Mouse (Mus musculus): ENCODE data around the gene Lrrc3c. TPM values are rescaled to one million over a fixed set of nuclear protein-coding genes. Genes with fewer than 3 reads are reported as not detected.

Gene Lrrc3c
- polyA plus RNA-seq, 1 experiment from 2014 or later, result not detected

DNA sequence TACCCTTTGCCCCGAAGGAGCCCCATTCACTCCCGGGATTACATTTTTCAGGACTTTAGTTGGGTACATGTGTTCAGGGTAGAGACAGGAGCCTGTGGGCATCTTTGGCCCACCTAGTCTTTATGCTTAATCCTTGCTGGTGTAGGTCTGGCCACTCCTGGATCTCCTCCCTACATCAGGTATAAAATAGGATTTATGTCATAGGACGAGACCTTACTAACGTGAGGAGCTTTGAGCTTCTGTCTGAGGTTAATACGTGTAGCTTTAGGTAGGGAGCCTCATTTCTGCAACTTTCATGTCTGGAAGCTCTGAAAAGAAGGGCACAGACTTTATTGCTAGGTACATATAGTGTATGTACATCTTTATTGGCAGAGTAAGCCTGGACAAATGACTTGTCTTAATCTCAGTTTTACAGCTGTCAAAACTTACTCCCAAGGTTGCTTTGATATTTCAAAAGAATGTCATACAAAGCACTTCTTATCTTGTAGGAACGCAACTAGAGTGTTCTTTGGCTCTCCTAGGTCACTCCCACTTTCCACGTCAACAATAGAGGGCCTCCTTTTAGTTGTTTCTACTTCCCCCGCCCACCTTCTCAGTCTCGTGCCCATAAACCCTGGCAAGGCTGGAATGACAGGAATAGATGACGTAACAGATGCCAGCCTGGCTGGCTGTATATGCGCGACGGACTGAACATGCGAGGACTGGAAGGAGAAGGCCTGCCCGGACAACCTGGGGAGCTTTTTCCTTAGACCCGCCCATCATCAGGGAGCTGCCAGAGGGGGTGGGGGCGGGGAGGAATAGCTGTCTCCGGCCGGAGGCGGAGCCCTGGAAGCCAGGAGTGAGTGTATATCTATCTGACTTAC lies 10.2 kb upstream of the Lrrc3c start:
- no peaks in the 10 kb centered on the region for H3K27me3 ChIP-seq

DNA sequence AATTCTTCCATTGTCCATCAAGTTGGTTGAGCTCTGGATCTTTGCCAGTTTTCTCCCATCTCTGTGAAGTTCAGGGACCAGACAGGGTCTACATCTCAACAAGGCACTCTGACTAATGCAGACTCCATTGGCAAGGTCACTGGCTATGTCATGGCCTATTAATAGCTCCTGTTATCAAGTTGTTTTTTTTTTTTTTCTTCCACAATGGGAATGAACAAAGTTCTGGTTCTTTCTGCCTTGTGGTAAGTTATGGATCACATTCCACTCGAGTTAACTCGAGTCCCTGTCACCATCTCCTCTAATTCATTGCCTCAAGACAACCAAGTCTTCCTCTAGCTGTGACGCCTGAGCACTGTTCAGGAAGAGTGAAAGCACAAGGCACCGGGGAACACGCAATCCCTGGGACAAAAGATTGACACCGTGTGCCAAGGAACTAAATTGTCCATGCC lies 9.2 kb upstream of the Lrrc3c start:
- no peak overlapping the region for H3K27ac ChIP-seq (replicated peaks)
- WGBS, result 66% methylated on average over 6 of the region's 6 CpGs

More for the DNA sequence above, 10.2 kb upstream of the Lrrc3c start:
- peak overlapping the region; percentile 92 for H3K4me3 ChIP-seq
- WGBS, result 4% methylated on average over 20 of the region's 20 CpGs
- H3K27ac ChIP-seq (replicated peaks), result peak overlapping the region; percentile 85
- peak overlapping the region; percentile 88 for H3K4me2 ChIP-seq (replicated peaks)
- H3K4me1 ChIP-seq, result peaks cover 40% of the 10 kb centered on the region
- peaks cover 7% of the 10 kb centered on the region for H3K36me3 ChIP-seq
- peak; percentile 17; the same call in 1 of the 2 replicates for ATAC-seq (replicated peaks)
- peak overlapping the region; percentile 95 for H3K9ac ChIP-seq (replicated peaks)
- H3K9me3 ChIP-seq, result no peaks in the 10 kb centered on the region

DNA sequence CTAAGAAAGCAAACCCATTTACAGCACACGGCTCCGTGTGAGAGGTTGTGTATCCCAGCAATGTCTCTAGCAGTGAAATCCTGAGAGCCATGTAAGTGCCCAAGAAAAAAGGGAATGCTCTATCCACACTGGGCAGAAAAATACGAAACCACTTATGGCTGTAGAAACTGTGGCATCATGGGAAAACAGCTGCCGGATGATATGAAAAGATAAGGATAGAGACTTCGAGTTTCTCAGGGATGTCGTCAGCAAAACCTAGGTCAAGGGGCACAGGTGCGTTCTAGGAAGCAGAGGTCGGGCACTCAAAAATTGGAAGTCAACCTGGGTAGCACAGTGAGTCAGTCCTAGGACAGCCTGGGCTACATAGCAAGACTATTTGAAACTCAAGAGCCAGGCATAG lies 8.8 kb upstream of the Lrrc3c start:
- Histone ChIP-seq H3K36me3 (no peaks in the 10 kb centered on the region), H3K4me2 (replicated peaks) (no peak overlapping the region), H3K27me3 (no peaks in the 10 kb centered on the region), H3K4me3 (no peak overlapping the region), H3K4me1 (peaks cover 39% of the 10 kb centered on the region), H3K9ac (replicated peaks) (no peak overlapping the region), H3K9me3 (no peaks in the 10 kb centered on the region), H3K27ac (replicated peaks) (no peak overlapping the region)
- WGBS, result 87% methylated on average over 8 of the region's 8 CpGs
- ATAC-seq (replicated peaks), result no peak

More for the DNA sequence above, 9.2 kb upstream of the Lrrc3c start:
- no peaks in the 10 kb centered on the region for H3K27me3 ChIP-seq
- no peak overlapping the region for H3K4me3 ChIP-seq
- no peak overlapping the region for H3K9ac ChIP-seq (replicated peaks)
- H3K9me3 ChIP-seq, result no peaks in the 10 kb centered on the region
- no peak for ATAC-seq (replicated peaks)
- no peaks in the 10 kb centered on the region for H3K36me3 ChIP-seq
- H3K4me1 ChIP-seq, result peaks cover 40% of the 10 kb centered on the region
- H3K4me2 ChIP-seq (replicated peaks), result peak overlapping the region; percentile 88; the same call in 1 of the 2 replicates

GRCm38 (mm10) chr11:98590548-98591445 lies 7.3 kb upstream of the Lrrc3c start:
- 70% methylated on average over 19 of the region's 19 CpGs for WGBS
- Histone ChIP-seq H3K36me3 (no peaks in the 10 kb centered on the region), H3K4me3 (no peak overlapping the region), H3K27ac (replicated peaks) (no peak overlapping the region), H3K9ac (replicated peaks) (no peak overlapping the region), H3K4me1 (peaks cover 24% of the 10 kb centered on the region), H3K4me2 (replicated peaks) (no peak overlapping the region), H3K9me3 (no peaks in the 10 kb centered on the region), H3K27me3 (no peaks in the 10 kb centered on the region)
- no peak for ATAC-seq (replicated peaks)

DNA sequence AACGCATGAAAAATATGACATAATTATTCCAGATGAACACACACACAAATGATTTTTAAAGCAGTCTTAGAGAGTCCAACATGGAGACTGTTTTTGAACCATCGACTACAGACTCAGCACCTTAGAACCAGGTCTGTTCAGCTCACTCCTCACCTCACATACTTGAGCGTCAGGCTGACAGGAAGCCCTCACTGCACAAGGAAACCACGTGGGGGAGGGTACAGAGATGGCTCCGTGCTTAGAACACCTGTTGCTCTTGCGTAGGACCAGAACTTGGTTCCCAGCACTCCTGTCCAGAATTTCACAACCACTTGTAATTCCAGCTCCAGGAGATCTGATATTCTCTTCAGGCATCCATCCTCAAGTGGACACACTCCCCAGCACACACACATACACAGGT lies 3.1 kb upstream of the Lrrc3c start:
- 79% methylated on average over 6 of the region's 6 CpGs for WGBS

GRCm38 (mm10) chr11:98595473-98595872 lies 2.6 kb upstream of the Lrrc3c start:
- no peaks in the 10 kb centered on the region for H3K9me3 ChIP-seq
- no peaks in the 10 kb centered on the region for H3K36me3 ChIP-seq
- H3K27ac ChIP-seq (replicated peaks), result no peak overlapping the region
- no peak for ATAC-seq (replicated peaks)
- peaks cover 4% of the 10 kb centered on the region; the same call in 1 of the 2 replicates for H3K27me3 ChIP-seq
- no peak overlapping the region for H3K4me3 ChIP-seq
- WGBS, result 84% methylated on average over 10 of the region's 10 CpGs
- H3K9ac ChIP-seq (replicated peaks), result no peak overlapping the region
- H3K4me1 ChIP-seq, result peaks cover 8% of the 10 kb centered on the region
- H3K4me2 ChIP-seq (replicated peaks), result no peak overlapping the region

More for the DNA sequence above, 3.1 kb upstream of the Lrrc3c start:
- no peak overlapping the region for H3K4me3 ChIP-seq
- no peak overlapping the region for H3K9ac ChIP-seq (replicated peaks)
- peaks cover 8% of the 10 kb centered on the region for H3K4me1 ChIP-seq
- H3K4me2 ChIP-seq (replicated peaks), result no peak overlapping the region
- H3K27me3 ChIP-seq, result peaks cover 4% of the 10 kb centered on the region; the same call in 1 of the 2 replicates
- no peak for ATAC-seq (replicated peaks)
- H3K27ac ChIP-seq (replicated peaks), result no peak overlapping the region
- H3K9me3 ChIP-seq, result no peaks in the 10 kb centered on the region
- no peaks in the 10 kb centered on the region for H3K36me3 ChIP-seq

- 87% methylated on average over 3 of the region's 3 CpGs for WGBS
- H3K9me3 ChIP-seq, result no peaks in the 10 kb centered on the region
- no peak overlapping the region for H3K4me3 ChIP-seq
- no peak overlapping the region for H3K27ac ChIP-seq (replicated peaks)
- no peak for ATAC-seq (replicated peaks)
- H3K4me1 ChIP-seq, result peaks cover 8% of the 10 kb centered on the region
- H3K36me3 ChIP-seq, result no peaks in the 10 kb centered on the region
- peaks cover 4% of the 10 kb centered on the region; the same call in 1 of the 2 replicates for H3K27me3 ChIP-seq
- no peak overlapping the region for H3K4me2 ChIP-seq (replicated peaks)
- H3K9ac ChIP-seq (replicated peaks), result no peak overlapping the region
Measured at GRCm38 (mm10) chr11:98595955-98596354, 2.1 kb upstream of the Lrrc3c start.

DNA sequence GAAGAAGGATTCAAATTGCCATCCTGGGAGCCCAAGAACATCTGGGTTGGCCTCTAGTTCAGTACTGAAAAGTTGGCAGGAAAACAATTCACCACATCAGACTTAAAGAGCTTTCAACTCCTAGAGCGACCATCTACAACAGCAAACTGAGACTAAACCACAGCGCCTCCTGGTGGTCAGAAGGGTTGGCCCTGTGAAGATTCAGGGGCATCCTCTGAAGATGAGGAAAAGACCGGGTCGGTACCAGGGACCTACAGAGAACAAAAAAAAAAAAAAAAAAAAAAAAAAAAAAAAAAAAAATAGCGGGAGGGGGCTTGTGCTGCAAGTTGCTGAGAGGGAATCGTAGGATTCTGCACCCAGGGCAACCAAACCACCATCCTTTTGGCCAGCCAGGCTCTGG lies 728 bp upstream of the Lrrc3c start:
- 38% methylated on average over 5 of the region's 6 CpGs for WGBS

DNA sequence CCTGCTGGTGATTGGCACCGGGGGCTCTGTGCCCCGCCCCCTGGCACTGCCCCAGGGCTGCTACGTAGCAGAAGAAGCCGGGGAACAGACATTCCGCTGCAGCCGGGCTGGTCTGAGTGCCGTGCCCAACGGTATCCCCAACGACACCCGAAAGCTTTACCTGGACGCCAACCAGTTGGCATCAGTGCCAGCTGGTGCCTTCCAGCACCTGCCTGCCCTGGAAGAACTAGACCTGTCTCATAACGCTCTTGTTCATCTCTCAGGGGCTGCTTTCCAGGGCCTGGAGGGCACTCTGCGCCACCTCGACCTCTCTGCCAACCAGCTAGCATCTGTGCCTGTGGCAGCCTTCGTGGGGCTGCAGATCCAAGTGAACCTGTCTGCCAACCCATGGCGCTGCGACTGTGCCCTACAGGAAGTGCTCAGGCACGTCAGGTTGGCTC lies 780 bp downstream of the Lrrc3c start:
- H3K9ac ChIP-seq (replicated peaks), result no peak overlapping the region

More for the DNA sequence above, 728 bp upstream of the Lrrc3c start:
- Histone ChIP-seq H3K36me3 (no peaks in the 10 kb centered on the region), H3K9ac (replicated peaks) (no peak overlapping the region), H3K4me2 (replicated peaks) (no peak overlapping the region), H3K4me3 (no peak overlapping the region), H3K9me3 (no peaks in the 10 kb centered on the region), H3K27me3 (peaks cover 4% of the 10 kb centered on the region; the same call in 1 of the 2 replicates), H3K27ac (replicated peaks) (no peak overlapping the region), H3K4me1 (peaks cover 12% of the 10 kb centered on the region)
- no peak for ATAC-seq (replicated peaks)

GRCm38 (mm10) chr11:98599291-98599690 lies 1.2 kb downstream of the Lrrc3c start:
- Histone ChIP-seq H3K9me3 (no peaks in the 10 kb centered on the region), H3K27me3 (peaks cover 4% of the 10 kb centered on the region; the same call in 1 of the 2 replicates), H3K4me1 (peaks cover 12% of the 10 kb centered on the region), H3K27ac (replicated peaks) (no peak overlapping the region), H3K4me3 (no peak overlapping the region), H3K4me2 (replicated peaks) (peak overlapping the region; percentile 31; the same call in 1 of the 2 replicates), H3K36me3 (no peaks in the 10 kb centered on the region), H3K9ac (replicated peaks) (no peak overlapping the region)
- 37% methylated on average over 18 of the region's 18 CpGs for WGBS
- no peak for ATAC-seq (replicated peaks)

More for the DNA sequence above, 780 bp downstream of the Lrrc3c start:
- Histone ChIP-seq H3K4me2 (replicated peaks) (peak overlapping the region; percentile 31; the same call in 1 of the 2 replicates), H3K4me1 (peaks cover 12% of the 10 kb centered on the region), H3K9me3 (no peaks in the 10 kb centered on the region), H3K27ac (replicated peaks) (no peak overlapping the region), H3K36me3 (no peaks in the 10 kb centered on the region), H3K27me3 (peaks cover 4% of the 10 kb centered on the region; the same call in 1 of the 2 replicates), H3K4me3 (no peak overlapping the region)
- no peak for ATAC-seq (replicated peaks)
- WGBS, result 54% methylated on average over 18 of the region's 18 CpGs

DNA sequence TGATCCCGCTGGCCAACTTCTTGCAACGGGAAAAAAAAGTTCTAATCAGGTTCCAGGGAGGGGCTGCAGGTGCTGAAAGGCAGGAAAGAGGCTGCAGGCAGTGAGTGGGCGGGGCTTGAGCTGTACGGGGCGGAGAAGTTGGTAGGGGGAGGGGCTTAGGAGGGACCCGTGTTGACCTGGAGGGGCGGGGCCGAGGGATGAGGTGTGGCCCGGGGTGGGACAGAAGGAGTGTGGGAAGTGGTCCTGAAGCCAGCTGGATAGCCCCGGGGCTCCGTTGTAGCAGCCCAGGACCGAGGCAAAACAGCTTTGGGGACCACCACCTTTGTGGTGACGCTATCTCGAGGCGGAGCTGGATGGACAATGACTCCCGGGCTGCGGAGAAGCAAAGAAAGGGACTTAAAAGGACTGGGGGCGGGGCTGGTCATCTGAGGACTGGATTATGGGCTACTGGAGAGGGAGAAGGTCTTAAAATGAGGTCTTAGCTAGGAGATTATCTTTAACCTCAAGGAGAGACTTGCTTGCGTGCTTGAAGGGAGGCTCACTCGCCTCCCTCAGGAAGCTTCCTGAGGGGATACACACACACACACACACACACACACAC lies 4.1 kb downstream of the Lrrc3c start:
- Histone ChIP-seq H3K27ac (replicated peaks) (no peak overlapping the region), H3K9me3 (no peaks in the 10 kb centered on the region), H3K9ac (replicated peaks) (no peak overlapping the region), H3K4me3 (peak overlapping the region; percentile 20), H3K36me3 (no peaks in the 10 kb centered on the region), H3K4me2 (replicated peaks) (peak overlapping the region; percentile 38), H3K27me3 (peaks cover 4% of the 10 kb centered on the region; the same call in 1 of the 2 replicates), H3K4me1 (peaks cover 12% of the 10 kb centered on the region)
- under 1% methylated on average over 20 of the region's 20 CpGs for WGBS
- no peak for ATAC-seq (replicated peaks)
